Mouse (Mus musculus) forelimb bud, embryonic 11.5 days (tissue): Measurements from ENCODE around the gene Ppp2r2c.
A peak's percentile ranks its signal among the peaks of the same experiment; 100 is the strongest.

Experiments used
- DNase-seq: peaks from one replicate; pipeline ENCODE4 v3.0.0-alpha.2; 2012; ENCODE audit warnings: low read depth, low spot score

Gene Ppp2r2c

DNA sequence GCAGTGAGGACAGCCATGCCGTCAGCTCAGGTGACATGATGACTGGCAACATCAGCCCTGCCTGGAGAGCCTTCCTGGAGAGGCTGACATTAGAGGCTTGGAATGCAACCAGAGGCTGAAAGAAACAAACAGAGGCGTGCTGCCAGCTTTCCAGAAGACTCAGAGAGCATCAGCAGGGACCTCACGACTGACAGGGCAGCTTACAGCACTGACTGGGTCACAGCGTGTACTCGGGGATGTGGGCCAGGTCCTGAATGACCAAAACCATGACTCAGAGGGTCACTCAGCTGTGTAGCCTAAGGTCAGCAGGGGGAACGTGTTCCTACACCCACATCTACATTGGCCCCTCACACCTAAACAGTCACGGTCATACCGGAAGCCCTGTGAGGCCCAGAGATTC lies 110.7 kb downstream of the Ppp2r2c start:
- DNase-seq, result no peak

DNA sequence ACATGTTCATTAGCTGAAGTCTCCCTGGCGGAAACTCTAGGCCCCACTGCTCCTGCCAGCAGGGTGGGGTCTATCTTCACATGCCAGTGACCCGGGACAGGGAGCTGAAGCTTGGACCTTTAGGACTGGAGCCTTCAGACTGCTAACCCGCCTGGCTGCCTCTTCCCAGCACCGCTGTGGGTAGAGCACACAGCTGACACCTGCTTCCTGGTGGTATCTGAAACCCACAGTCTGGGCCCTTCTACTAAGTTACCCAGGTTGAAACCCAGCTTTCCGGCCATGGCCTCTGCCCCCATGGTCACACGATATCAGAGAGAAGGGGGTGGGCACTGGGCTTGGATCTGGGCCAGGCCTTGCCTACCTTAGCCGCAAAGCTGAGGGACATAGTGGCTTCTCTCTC lies 111.3 kb downstream of the Ppp2r2c start:
- DNase-seq, result no peak

DNA sequence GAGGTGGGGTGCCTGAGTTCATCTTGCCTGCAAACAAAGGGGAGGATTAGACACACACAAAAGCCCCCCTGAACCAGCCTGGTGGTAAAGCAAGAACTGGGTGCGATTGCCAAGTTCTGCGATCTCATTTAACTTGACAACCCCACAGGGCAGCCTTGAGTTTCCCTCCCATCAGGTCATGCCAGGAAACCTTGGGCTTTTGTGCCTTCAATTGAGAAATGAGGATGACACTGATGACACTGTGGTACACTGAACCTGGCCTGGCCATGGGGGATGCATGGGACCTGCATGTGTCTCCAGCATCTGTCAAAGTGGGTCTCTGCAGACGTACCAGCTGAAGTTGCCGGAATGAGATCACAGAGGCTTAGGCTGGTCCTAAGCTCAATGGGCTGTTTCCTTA lies 114.0 kb downstream of the Ppp2r2c start:
- no peak for DNase-seq

DNA sequence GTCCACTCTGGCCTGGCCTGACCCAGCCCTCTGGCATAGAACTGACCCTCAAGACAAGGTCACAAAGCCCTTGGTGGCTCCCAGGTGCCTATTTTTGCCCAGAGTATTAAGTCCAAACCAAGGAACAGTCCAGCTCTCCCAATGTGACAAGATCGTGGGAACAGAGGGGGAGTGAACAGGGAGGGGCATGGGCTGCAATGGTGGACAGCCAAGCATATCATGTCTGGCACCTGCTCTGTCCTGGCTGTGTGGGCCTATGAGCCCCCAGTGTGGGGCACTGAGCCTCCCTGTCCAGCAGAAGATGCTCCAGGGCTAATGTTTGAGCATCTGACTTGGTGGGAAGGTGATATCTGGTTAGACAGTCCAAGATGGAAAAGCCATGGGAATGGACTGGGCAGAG lies 118.3 kb downstream of the Ppp2r2c start:
- DNase-seq, result no peak

DNA sequence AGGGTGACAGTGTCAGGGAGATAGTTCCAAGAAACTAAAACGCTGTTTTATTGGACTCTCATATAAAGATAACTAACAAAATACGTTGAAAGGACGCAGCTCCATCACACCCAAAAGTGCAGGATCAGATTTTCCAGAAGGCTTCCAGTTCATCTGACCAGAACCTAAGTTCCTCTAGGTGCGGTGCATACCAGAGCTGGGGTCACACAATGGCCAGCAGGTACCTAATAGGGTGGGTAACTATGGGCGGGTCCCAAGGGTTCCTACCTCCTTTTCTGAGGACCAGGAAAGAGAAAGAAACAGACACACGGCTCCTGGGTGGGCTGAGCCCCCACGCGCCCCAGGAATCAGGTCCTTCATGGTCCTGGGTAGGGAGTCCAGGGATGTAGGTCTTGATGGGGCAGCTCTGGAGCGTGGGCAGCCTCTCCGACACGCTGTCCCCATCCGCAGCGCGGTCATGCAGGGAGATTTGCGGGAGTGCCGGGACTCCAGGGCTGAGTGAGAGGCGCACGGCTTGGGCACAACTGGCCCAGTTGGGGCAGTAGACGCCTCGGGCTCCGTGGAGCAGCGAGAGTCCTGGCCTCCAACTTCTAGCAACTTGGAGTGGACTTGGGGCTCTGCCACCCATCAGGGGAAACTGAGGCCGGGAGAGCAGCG lies 119.9 kb downstream of the Ppp2r2c start:
- DNase-seq, result peak; percentile 9

DNA sequence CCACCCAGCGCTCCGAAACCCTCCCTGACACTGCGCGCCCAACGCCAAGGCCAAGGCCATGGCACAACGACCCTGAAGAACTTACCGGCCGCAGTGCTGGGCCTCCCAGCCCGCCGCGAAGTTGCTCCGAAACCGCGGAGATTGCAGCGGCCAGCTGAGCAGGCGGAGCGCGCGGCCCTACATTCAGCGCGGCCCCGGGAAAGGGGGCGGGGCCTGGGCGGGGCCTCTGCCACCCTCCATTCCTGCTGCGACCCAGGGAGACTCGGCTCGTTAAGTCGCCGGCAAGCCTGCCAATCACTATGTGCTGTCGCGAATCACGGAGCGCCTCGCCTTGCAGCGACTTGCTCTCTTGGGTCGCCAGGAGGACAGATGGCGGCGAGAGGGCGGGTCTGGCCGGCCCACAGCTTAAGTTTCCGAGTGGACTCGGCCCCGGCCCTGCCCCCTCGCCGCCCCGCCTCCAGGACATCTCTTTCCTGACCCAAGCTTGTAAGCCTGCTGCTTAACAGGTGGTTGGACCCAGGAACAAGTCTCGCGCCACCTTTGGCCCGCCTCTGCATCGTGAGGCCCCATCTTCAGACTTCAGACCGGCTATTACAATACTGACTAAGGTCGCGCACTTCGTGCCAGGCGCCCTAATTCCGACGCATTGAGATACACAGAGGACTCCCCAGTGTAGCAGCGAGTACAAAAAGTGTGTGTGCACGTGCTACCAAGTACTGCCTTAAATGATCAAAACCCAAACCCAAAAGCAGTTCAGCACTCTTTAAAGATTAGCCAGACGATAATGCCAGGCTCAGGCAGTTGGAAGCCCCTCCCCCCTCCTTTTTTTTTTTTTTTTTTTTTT lies 120.7 kb downstream of the Ppp2r2c start, which contains the start of gene Wfs1:
Gene Wfs1 (minus strand): TSS at position 425 of the 844 bp plus-strand sequence.
- peak; percentile 94 for DNase-seq

DNA sequence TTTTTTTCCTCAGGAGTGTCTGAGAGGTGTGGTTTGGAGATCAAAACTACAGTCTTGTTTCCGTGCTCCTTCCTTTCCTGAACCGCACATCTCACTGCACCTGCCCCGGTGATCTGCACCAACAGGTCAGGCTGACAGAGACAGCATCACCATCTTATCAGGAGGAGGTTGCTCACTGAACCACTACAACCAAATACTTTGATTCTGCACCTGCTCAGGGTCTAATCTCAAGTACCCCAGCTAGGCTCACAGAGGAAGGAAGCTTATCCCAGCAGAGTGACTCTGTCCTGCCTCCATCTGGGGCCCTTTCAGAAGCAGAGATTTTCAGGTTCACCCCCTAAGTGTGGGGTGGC lies 121.3 kb downstream of the Ppp2r2c start:
- no peak for DNase-seq

DNA sequence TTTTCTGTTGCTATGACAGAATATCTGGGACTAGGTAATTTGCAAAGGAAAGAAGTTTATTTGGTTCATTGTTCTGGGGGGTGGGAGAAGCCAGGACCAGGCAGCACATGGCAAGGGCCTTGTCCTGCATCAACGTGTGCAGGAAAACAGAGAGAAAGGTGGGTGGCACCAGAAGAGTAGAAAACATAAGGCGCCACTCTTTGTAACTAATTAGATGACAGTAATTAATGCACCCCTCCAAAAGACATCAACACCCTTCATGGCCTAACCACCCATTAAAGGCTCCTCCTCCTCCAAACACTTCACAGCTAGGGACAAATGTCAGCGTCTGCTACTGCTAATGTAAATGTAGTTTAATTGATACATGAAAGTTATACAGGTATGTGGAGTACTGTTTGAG lies 121.9 kb downstream of the Ppp2r2c start:
- DNase-seq, result no peak

DNA sequence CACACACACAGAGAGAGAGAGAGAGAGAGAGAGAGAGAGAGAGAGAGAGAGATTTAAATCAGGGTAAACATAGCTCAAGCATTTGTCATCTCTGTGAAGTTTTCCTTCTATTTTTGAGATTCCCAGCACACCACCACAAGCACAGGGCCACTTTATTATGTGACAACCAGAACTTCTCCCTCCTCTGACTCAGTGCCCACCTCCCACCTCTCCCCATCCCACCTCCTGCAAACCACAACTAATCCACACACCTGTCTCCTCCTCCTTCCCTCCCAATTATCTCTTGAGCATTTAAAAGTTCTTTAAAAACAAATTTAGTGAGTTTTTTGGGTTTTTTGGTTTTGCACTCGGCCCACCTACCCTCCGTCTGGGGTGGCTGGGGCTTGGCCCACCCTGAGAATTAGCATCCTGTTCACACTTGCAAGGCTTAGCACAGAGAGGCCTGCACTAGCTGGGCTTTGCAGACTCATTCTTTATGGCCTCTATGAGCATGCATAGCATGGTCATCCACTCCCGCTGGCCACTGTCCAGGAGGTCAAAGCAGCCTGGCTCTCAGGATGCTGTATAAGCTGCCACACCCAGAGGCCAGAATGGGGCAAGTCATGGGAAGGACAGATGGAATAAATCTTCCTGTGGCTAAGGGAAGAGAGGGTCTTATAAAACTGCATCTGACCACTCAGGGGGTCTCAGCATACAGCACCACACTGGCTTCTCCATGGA lies 122.5 kb downstream of the Ppp2r2c start:
- DNase-seq, result no peak

DNA sequence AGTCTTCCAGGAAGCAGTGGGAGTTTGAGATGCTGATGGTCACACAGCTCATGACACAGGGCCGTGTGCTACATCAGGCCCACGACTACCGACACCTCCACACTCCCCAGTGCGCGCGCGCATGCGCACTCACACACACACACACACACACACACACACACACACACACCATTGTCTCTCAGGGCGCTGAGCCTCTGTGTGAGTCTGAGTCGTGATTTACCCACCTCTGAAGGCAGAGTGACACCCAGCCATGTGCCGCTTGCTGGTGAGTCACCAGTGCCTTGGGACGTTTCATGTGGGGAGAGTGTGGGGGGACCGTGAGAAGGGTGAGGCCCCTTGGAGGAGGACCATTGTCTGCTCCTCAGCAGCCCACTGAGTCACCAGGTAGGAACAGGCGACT lies 128.1 kb downstream of the Ppp2r2c start:
- DNase-seq, result no peak

DNA sequence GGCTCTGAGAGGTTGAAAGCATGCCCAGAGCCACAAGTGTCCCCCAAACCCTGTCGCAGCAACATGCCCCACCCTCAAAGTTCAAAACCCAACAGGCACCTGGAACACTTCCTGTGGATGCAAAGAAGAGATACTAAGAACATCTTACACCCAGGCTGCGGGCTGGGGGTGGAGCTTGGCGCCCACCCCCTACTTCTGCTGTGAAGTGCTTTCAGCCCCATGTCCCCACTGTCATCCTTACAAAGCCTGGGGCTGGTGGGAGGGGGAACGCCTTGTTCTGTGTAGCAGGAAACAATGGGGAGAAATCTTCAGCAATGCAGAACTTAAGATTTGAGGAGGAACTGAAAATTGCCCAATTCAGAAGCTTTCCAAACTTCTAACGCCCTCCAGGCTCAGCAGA lies 129.7 kb downstream of the Ppp2r2c start:
- no peak for DNase-seq

DNA sequence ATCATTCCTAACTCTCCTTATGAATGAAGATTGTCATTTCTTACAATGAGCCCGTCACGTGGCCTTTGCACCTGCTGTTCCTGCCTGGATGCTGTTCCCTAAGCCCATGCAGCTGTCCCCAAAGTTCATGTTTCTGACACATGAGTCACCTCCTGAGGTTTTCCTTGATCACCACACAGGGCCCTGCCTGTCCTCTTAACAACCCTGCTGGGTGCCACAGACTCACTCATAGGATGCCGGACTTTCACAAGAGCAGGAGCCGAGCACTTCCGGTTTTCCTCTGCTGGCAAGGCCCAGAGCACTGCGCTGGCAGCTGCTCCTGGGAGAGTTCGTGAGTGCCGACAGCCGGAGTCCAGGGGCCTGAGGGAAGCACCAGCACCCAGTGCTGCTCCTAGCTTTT lies 132.7 kb downstream of the Ppp2r2c start:
- DNase-seq, result no peak

DNA sequence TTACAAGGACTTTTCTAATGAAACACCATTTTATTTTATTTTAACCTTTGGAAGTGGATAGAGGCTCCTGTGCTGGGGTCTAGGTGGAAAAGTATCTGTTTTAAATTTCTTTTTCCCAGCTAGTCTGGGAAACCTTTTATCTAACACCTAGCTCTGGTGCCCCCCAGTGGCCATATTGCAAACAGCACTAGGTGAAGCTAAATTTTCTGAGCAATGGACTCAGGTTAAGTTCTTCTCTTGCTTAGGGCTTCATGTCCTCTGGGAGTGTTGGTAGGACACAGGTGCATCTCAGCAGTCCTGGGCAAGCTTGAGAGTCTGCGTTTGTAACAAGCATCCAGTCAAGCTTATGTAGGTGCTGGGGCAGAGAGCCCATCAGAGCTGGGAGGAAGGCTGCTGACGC lies 133.7 kb downstream of the Ppp2r2c start:
- peak; percentile 57 for DNase-seq
